Mouse (Mus musculus) layer of hippocampus, adult 2 months (tissue): Measurements from ENCODE around the gene Crygn. TPM values are rescaled to one million over a fixed set of nuclear protein-coding genes. Genes with fewer than 3 reads are reported as not detected.

Experiments used
- DNase-seq, 2 experiments: peaks; one replicate each; pipeline ENCODE4 v3.0.0; 2022; ENCODE audit warnings: low spot score in 2 of 2
- H3K27ac ChIP-seq: fragments of 200-600 bp; 2 replicates; pipeline ENCODE4 v1.8.1; 2022
- H3K4me3 ChIP-seq: fragments of 200-600 bp; 2 replicates; pipeline ENCODE4 v1.8.1; 2022; ENCODE audit warnings: mild to moderate bottlenecking
- CTCF ChIP-seq: fragments of 200-600 bp; conservative IDR thresholded peaks from 2 replicates; pipeline ENCODE4 v1.8.1; 2022; ENCODE audit warnings: antibody characterized with exemption, mild to moderate bottlenecking, moderate library complexity
- total RNA-seq, 2 experiments: library from RNA; stranded (reverse); gene quantifications; 2 replicates each; pipeline ENCODE4 v1.2.3; 2021

Gene Crygn
- total RNA-seq, 2 experiments from 2014 or later, result not detected

DNA sequence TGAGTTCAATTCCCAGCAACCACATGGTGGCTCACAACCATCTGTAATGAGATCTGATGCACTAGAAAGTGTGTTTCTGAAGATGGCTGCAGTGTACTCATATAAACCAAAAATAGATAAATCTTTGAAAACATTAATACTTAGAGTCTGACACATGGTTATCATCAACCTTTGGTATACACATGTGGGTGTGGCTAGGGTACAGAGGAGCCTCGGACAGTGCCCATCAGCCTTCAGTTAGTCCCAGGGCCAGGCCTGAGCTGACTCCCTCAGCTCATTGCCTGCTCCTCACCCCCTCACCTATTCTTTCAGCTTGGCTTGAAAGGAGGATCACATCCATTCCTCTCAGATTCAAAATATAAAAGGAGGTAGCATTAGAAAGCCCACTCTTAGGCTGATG is 19.3 kb downstream of the Crygn start:
- Histone ChIP-seq H3K4me3 (no peak overlapping the region), H3K27ac (peak overlapping the region; percentile 57; the same call in 1 of the 2 replicates)
- DNase-seq, result no peak
- TF ChIP-seq CTCF, result no peak

DNA sequence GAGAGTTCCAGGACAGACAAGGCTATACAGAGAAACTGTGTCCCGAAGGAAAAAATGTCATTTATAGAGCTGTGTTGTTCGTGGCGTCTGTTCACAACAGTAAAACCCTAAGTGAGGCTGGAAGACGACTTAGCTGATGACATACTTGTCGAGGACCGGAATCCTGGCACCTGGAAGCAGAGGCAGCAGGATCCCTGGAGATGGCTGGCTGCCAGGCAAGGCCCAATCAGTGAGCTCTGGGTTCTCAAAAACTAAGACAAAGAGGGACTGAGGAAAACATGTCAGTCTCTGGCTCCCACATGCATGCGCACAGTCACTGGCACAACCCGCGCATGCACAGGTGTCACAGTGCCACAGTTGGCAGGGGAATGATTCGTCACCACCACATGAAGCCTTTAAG is 20.2 kb downstream of the Crygn start:
- DNase-seq, result no peak
- Histone ChIP-seq H3K27ac (no peak overlapping the region), H3K4me3 (no peak overlapping the region)
- no peak for TF ChIP-seq CTCF

DNA sequence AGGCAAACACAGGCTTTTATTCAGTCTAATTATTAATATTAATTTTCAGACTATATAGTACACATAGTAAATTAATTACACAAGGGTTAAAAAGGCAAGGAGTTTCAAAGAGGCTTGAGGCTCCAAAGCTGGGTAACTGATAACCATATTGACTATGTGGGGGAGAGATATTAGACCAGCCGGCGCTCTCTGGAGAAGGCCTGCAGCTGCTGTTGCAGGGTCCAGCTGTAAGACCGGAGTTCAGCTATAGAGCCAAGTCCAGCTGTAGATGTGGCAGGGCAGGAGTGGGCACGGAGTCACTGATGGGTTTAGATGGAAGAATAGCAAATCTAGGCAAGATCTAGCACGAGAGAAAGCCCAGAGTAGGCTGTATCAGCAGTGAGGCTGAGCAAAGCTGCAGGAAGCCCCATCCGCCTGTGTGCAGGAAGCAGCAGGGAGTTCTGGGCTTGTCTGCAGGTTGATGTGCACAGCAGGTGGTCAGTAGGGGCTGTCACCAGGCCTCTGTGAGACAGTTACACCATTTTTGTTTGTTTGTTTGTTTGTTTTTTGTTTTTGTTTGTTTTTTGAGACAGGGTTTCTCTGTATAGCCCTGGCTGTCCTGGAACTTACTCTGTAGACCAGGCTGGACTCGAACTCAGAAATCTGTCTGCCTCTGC is 23.9 kb downstream of the Crygn start:
- H3K27ac ChIP-seq, result no peak overlapping the region
- no peak for TF ChIP-seq CTCF
- H3K4me3 ChIP-seq, result no peak overlapping the region
- DNase-seq, result no peak

- no peak for TF ChIP-seq CTCF
- H3K27ac ChIP-seq, result no peak overlapping the region
- no peak for DNase-seq
- no peak overlapping the region for H3K4me3 ChIP-seq
These were observed 24.7 kb downstream of the Crygn start for GRCm38 (mm10) chr5:24733134-24733533.

GRCm38 (mm10) chr5:24730986-24731385 is 26.8 kb downstream of the Crygn start:
- TF ChIP-seq CTCF, result no peak
- DNase-seq, result no peak
- Histone ChIP-seq H3K4me3 (peak overlapping the region; percentile 39; the same call in 1 of the 2 replicates), H3K27ac (no peak overlapping the region)

DNA sequence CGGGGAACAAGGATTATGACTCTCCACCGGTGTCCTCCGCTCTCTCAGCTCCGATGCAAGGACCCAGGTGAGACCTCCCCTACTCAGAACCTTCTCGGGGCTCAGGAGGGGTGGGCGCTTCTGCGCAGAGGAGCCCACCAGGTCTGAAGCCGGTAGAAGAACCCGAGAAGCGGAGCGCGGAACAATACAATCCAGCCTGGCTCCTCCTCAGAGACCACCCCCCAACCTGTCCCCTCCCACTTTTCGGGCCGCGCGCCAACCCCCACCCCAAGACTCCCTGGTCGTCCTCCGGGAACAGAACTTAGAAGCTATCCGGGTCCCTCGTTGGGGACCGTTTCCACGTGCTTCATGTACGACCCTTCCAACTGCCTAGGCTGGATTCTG is 27.3 kb downstream of the Crygn start, which contains the start of gene Wdr86:
Wdr86 (minus strand) TSS at position 240 of the 384 bp plus-strand sequence.
- H3K27ac ChIP-seq, result no peak within 1 kb of the TSS
- H3K4me3 ChIP-seq, result peak within 1 kb of the TSS; percentile 39
- TF ChIP-seq CTCF, result no peak
- no peak for DNase-seq

DNA sequence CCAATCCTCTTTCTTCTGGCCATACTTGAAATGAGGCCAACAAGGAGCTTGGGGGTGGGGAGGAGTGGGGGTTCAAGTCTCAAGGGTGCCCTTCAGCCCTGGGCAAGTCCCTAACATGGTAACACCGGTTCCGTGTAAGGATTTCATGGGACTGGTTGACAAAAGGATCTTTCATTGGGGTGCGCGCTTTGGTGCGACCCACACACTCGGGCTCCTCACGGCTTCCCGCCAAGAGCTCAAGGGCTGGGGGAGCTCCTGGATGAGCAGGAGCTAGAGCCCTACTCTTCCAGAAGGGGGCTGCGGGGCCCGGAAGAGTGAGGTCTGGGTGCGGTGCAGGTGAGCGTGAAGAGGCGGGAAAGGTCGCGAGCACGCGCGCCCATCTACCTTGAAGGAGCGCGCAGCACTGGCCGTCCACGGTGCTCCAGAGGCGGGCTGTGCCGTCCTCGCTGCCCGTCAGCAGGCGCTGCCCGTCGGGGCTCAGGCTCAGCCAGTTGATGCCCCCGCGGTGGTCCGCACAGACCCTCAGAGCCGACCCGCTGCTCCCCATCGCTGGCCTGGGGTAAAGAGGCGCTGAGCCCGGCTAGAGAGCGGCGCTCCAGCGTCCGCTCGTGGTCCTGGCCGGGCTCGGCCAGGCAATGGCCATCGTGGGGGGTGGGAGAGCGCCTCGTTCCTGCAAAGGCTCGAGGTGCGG is 27.9 kb downstream of the Crygn start:
- Histone ChIP-seq H3K4me3 (peak overlapping the region; percentile 39), H3K27ac (no peak overlapping the region)
- no peak for DNase-seq
- TF ChIP-seq CTCF, result no peak

DNA sequence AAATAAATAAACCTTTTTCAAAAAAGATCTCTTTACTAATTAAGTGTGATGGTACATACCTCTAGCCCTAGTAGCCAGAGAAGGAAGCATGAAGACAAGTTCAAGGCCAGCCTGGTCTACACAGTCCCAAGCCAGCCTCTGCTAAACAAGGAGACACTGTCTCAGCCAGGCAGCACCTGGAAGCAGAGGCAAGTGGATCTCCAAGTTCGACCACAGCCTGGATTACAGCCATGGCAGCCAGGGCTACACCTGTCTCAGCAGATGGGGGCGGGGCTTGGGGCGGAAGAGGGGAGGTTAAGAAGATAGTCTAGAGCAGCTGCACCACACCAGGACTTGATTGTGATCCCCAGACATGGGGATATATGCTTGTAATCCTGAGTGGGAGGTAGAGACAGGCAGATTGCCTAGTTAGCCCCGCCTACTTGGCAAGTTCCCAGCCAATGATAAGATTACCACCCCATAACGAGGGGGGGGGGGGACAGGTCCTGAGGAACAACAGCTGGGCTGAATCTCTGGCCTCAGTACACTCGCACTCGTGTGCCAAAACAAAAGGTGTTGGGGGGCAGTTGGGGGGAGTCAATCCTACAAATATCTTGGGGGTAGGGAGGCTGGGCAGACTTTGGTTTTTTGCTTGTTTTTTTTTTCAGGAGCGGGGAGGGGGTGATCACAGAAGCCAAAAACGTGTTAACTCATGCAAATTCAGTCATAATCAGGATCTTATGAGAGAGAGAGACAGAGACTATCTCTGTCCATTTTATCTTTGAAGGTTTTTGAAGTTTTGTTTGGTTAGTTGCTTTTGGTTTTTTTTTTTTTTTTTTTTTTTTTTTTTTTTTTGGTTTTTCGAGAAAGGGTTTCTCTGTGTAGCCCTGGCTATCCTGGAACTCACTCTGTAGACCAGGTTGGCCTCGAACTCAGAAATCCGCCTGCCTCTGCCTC is 30.6 kb downstream of the Crygn start:
- Histone ChIP-seq H3K4me3 (no peak overlapping the region), H3K27ac (no peak overlapping the region)
- no peak for TF ChIP-seq CTCF
- DNase-seq, result no peak

- no peak for DNase-seq
- no peak for TF ChIP-seq CTCF
- no peak overlapping the region for H3K27ac ChIP-seq
- H3K4me3 ChIP-seq, result no peak overlapping the region
These were observed 31.9 kb downstream of the Crygn start for GRCm38 (mm10) chr5:24725897-24726296.

- Histone ChIP-seq H3K27ac (no peak overlapping the region), H3K4me3 (no peak overlapping the region)
- no peak for TF ChIP-seq CTCF
- no peak for DNase-seq
These were observed 33.0 kb downstream of the Crygn start for GRCm38 (mm10) chr5:24724805-24725204.

DNA sequence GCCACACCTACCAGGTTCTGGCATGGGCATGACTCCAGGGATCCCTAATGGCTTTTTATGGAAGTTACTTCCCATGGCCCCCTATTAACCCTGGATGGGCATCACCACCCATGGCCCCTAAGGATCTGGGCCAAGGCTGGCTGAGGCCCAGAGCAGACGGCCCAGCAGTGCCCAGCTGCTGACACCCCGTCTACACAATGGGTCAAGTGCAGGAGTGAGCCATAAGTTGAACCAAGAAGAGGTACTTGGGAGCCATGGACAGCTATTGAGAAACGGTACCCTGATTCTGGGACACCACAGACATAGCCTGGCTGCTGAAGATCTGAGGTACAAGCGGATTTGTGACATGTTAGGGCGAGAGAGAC is 33.6 kb downstream of the Crygn start:
- Histone ChIP-seq H3K27ac (no peak overlapping the region), H3K4me3 (no peak overlapping the region)
- no peak for DNase-seq
- no peak for TF ChIP-seq CTCF

GRCm38 (mm10) chr5:24723527-24724269 is 34.1 kb downstream of the Crygn start:
- H3K4me3 ChIP-seq, result no peak overlapping the region
- DNase-seq, result no peak
- TF ChIP-seq CTCF, result no peak
- no peak overlapping the region for H3K27ac ChIP-seq
